Mouse (Mus musculus) embryonic facial prominence, embryonic 14.5 days (tissue): ENCODE measurements at regions not wholly inside any gene's neighbourhood (a gene's known extent, or its start where the extent isn't known, plus 50 kb on each side); places are given as distances from the start of the nearest gene placed in this dataset.
A peak's percentile ranks its signal among the peaks of the same experiment; 100 is the strongest.

Experiments used
- ATAC-seq: fragments of 200-750 bp; cut with Nextera tagmentation; 2 replicates; pipeline ENCODE4 v1.8.0; 2017; ENCODE audit warnings: low read depth, moderate number of reproducible peaks, moderate TSS enrichment
- DNase-seq: peaks from one replicate; pipeline ENCODE4 v3.0.0-alpha.2; 2015; ENCODE audit warnings: low spot score
- H3K27ac ChIP-seq: fragments of 300-500 bp; sonication (generic); replicated peaks from 2 replicates; pipeline ENCODE4 v1.5.1; 2014; ENCODE audit warnings: low read depth, mild to moderate bottlenecking, low read length, moderate library complexity
- H3K27me3 ChIP-seq: fragments of 300-500 bp; sonication (generic); replicated peaks from 2 replicates; pipeline ENCODE4 v1.6.1; 2014; ENCODE audit warnings: low read length; ENCODE audit not compliant: control insufficient read depth, insufficient read depth
- H3K36me3 ChIP-seq: fragments of 300-500 bp; sonication (generic); 2 replicates; pipeline ENCODE4 v1.6.1; 2014; ENCODE audit warnings: low read length, mixed read lengths; ENCODE audit not compliant: control insufficient read depth, insufficient read depth
- H3K4me1 ChIP-seq: fragments of 300-500 bp; sonication (generic); 2 replicates; pipeline ENCODE4 v1.6.1; 2014; ENCODE audit warnings: antibody characterized with exemption, low read length; ENCODE audit not compliant: control insufficient read depth, insufficient read depth
- H3K4me2 ChIP-seq: fragments of 300-500 bp; sonication (generic); 2 replicates; pipeline ENCODE4 v1.6.1; 2014; ENCODE audit warnings: low read depth, mild to moderate bottlenecking, low read length, moderate library complexity, mixed read lengths
- H3K4me3 ChIP-seq: fragments of 300-500 bp; sonication (generic); 2 replicates; pipeline ENCODE4 v1.5.1; 2014; ENCODE audit warnings: low read depth, mild to moderate bottlenecking, low read length
- H3K9ac ChIP-seq: fragments of 300-500 bp; sonication (generic); 2 replicates; pipeline ENCODE4 v1.6.1; 2014; ENCODE audit warnings: low read depth, mild to moderate bottlenecking, low read length, moderate library complexity, mixed read lengths
- H3K9me3 ChIP-seq: fragments of 300-500 bp; sonication (generic); 2 replicates; pipeline ENCODE4 v1.6.1; 2016; ENCODE audit warnings: low read length; ENCODE audit not compliant: control insufficient read depth
- WGBS: fragments of 180-500 bp; shearing (Covaris S2); extraction: QIAGEN DNeasy Blood & Tissue Kit; methylation state at CpG from one replicate; pipeline ENCODE4 v1.1.7; 2014; 5-methylcytosine and 5-hydroxymethylcytosine counted together

- no peak for ATAC-seq
- no peak overlapping the region for H3K9ac ChIP-seq
- H3K9me3 ChIP-seq = peaks cover 7% of the 10 kb centered on the region; the same call in 1 of the 2 replicates
- 91% methylated on average over 5 of the region's 5 CpGs for WGBS
- no peaks in the 10 kb centered on the region for H3K27me3 ChIP-seq
- no peaks in the 10 kb centered on the region for H3K36me3 ChIP-seq
- no peak for DNase-seq
- no peaks in the 10 kb centered on the region for H3K4me1 ChIP-seq
- H3K4me2 ChIP-seq = no peak overlapping the region
- H3K4me3 ChIP-seq = no peak overlapping the region
- H3K27ac ChIP-seq = no peak overlapping the region
Observed at GRCm38 (mm10) chr17:70942478-70942877, 60.0 kb upstream of the Myom1 start.

DNA sequence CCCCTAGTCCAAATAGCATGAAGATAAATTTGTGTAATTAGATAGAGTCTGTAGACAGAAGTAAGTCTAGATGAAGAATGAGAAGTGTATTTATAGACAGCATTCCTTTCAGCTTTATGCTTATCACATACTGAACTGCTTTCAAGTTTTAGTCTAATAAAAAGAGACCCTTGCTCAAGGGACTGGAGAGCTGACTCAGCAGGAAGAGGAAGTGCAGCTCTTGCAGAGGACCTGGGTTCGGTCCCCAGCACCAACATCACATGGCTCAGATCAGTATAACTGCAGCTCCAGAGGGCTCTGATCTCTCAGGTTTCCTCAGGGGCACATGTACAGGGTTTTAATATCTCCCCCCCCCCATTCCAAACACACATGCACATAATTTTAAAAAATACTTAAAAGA lies 68.2 kb upstream of the Myom1 start:
- no peak for DNase-seq
- Histone ChIP-seq H3K27me3 (no peaks in the 10 kb centered on the region), H3K4me1 (no peaks in the 10 kb centered on the region), H3K9ac (no peak overlapping the region), H3K9me3 (no peaks in the 10 kb centered on the region), H3K27ac (no peak overlapping the region), H3K4me3 (no peak overlapping the region), H3K4me2 (no peak overlapping the region), H3K36me3 (no peaks in the 10 kb centered on the region)
- WGBS = 68% methylated on average over 1 of the region's 1 CpGs
- ATAC-seq = no peak

GRCm38 (mm10) chr17:70933122-70934050 lies 69.0 kb upstream of the Myom1 start:
- Histone ChIP-seq H3K4me2 (no peak overlapping the region), H3K27me3 (no peaks in the 10 kb centered on the region), H3K36me3 (no peaks in the 10 kb centered on the region), H3K9me3 (no peaks in the 10 kb centered on the region), H3K4me3 (no peak overlapping the region), H3K9ac (no peak overlapping the region), H3K4me1 (no peaks in the 10 kb centered on the region), H3K27ac (no peak overlapping the region)
- 41% methylated on average over 4 of the region's 4 CpGs for WGBS
- DNase-seq = peak; percentile 42
- no peak for ATAC-seq

- no peak overlapping the region for H3K27ac ChIP-seq
Observed at GRCm38 (mm10) chr17:70932565-70932964, 69.9 kb upstream of the Myom1 start.

DNA sequence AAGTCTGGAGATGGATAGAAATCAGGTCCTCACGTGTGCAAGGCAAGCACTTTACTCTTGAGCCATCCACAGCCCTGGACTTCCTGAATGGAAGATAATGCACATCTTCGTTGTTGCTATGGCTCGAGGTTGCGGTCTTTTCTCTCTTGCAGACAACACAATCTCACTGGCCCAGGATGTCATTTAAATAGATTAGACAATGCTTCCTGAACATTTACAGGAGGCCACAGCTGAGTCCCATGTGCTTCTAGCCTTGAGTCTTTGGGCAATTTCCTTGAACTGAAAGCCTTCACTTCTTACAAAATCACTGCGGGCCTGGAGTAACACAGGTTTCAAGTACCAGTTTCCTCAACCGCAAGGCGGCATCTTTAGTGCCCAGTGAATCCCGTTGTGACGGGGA lies 71.8 kb upstream of the Myom1 start:
- no peak overlapping the region for H3K9ac ChIP-seq
- H3K4me1 ChIP-seq = no peaks in the 10 kb centered on the region
- WGBS = 91% methylated on average over 9 of the region's 9 CpGs
- H3K4me2 ChIP-seq = no peak overlapping the region
- ATAC-seq (no peak), DNase-seq (no peak)
- H3K27ac ChIP-seq = no peak overlapping the region
- no peaks in the 10 kb centered on the region for H3K27me3 ChIP-seq
- no peaks in the 10 kb centered on the region for H3K36me3 ChIP-seq
- H3K4me3 ChIP-seq = no peak overlapping the region
- no peaks in the 10 kb centered on the region for H3K9me3 ChIP-seq

More at GRCm38 (mm10) chr17:70932565-70932964, 69.9 kb upstream of the Myom1 start:
- ATAC-seq (no peak), DNase-seq (no peak)
- no peak overlapping the region for H3K4me2 ChIP-seq
- H3K4me1 ChIP-seq = no peaks in the 10 kb centered on the region
- H3K27me3 ChIP-seq = no peaks in the 10 kb centered on the region
- H3K4me3 ChIP-seq = no peak overlapping the region
- H3K9me3 ChIP-seq = no peaks in the 10 kb centered on the region
- no peaks in the 10 kb centered on the region for H3K36me3 ChIP-seq
- H3K9ac ChIP-seq = no peak overlapping the region

GRCm38 (mm10) chr17:70929582-70929981 lies 72.9 kb upstream of the Myom1 start:
- no peaks in the 10 kb centered on the region for H3K36me3 ChIP-seq
- H3K9ac ChIP-seq = no peak overlapping the region
- no peaks in the 10 kb centered on the region for H3K4me1 ChIP-seq
- 59% methylated on average over 1 of the region's 1 CpGs for WGBS
- H3K4me2 ChIP-seq = no peak overlapping the region
- no peak overlapping the region for H3K4me3 ChIP-seq
- H3K27ac ChIP-seq = no peak overlapping the region
- no peak for ATAC-seq
- H3K27me3 ChIP-seq = no peaks in the 10 kb centered on the region
- H3K9me3 ChIP-seq = no peaks in the 10 kb centered on the region
- no peak for DNase-seq

DNA sequence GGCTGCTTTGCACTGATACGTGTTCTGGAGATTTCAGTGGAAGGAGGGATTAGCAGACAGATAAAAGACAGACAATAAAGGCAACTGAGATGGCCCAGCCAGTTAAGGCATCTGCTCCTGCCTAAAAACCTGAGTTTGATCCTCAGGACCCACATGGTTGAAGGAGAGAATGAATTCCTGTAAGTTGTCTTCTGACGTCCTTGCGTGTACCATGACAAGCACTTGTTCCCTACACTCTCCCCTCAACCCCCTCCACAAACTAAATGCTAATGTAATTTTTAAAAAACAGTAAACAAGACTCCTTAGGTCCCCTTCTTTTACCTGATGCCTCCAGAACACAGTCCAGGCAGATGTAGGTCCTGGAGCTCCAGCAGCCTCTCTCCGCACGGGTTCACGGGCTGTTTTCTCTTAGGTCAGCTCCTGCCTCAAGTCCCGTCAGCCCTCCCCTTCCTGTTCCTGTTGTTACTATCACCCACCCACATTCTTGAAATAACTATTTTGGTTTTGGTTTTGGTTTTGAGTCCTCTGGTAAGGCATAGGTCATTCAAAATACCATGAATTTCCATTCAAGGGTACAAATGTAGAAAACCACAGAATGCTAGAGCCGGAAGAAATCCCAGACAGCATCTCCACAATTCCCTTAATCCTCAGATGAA lies 71.3 kb upstream of the Tgif1 start:
- Histone ChIP-seq H3K4me2 (no peak overlapping the region), H3K27ac (no peak overlapping the region), H3K9me3 (no peaks in the 10 kb centered on the region), H3K27me3 (no peaks in the 10 kb centered on the region), H3K4me3 (no peak overlapping the region), H3K9ac (no peak overlapping the region), H3K36me3 (no peaks in the 10 kb centered on the region), H3K4me1 (no peaks in the 10 kb centered on the region)
- 72% methylated on average over 8 of the region's 8 CpGs for WGBS
- ATAC-seq (no peak), DNase-seq (no peak)

GRCm38 (mm10) chr17:70921681-70922080 lies 68.3 kb upstream of the Tgif1 start:
- H3K9me3 ChIP-seq = no peaks in the 10 kb centered on the region
- H3K4me1 ChIP-seq = peaks cover 15% of the 10 kb centered on the region
- ATAC-seq (peak; percentile 65; the same call in 1 of the 2 replicates), DNase-seq (peak; percentile 47)
- H3K4me2 ChIP-seq = no peak overlapping the region
- H3K9ac ChIP-seq = no peak overlapping the region
- 57% methylated on average over 13 of the region's 13 CpGs for WGBS
- no peaks in the 10 kb centered on the region for H3K27me3 ChIP-seq
- H3K27ac ChIP-seq = no peak overlapping the region
- H3K36me3 ChIP-seq = no peaks in the 10 kb centered on the region
- no peak overlapping the region for H3K4me3 ChIP-seq
